Mouse (Mus musculus) forebrain, embryonic 15.5 days (tissue): ENCODE measurements around the gene Prlr. TPM values are rescaled to one million over a fixed set of nuclear protein-coding genes. Genes with fewer than 3 reads are reported as not detected.

Experiments used
- ATAC-seq: fragments of 200-750 bp; cut with Nextera tagmentation; replicated peaks from 2 replicates; pipeline ENCODE4 v1.8.0; 2017; ENCODE audit warnings: mild to moderate bottlenecking, moderate TSS enrichment, moderate library complexity
- H3K27ac ChIP-seq: fragments of 300-500 bp; sonication (generic); replicated peaks from 2 replicates; pipeline ENCODE4 v1.5.1; 2015; ENCODE audit warnings: mild to moderate bottlenecking, inconsistent platforms
- H3K27me3 ChIP-seq: fragments of 300-500 bp; sonication (generic); 2 replicates; pipeline ENCODE4 v1.6.1; 2015; ENCODE audit warnings: inconsistent platforms
- H3K36me3 ChIP-seq: fragments of 300-500 bp; sonication (generic); 2 replicates; pipeline ENCODE4 v1.6.1; 2015; ENCODE audit warnings: mild to moderate bottlenecking, inconsistent platforms
- H3K4me1 ChIP-seq: fragments of 300-500 bp; sonication (generic); 2 replicates; pipeline ENCODE4 v1.6.1; 2015; ENCODE audit warnings: inconsistent platforms
- H3K4me2 ChIP-seq: fragments of 300-500 bp; sonication (generic); replicated peaks from 2 replicates; pipeline ENCODE4 v1.6.1; 2015; ENCODE audit warnings: mild to moderate bottlenecking, inconsistent platforms
- H3K4me3 ChIP-seq: fragments of 300-500 bp; sonication (generic); 2 replicates; pipeline ENCODE4 v1.5.1; 2015; ENCODE audit warnings: mild to moderate bottlenecking, inconsistent platforms
- H3K9ac ChIP-seq: fragments of 300-500 bp; sonication (generic); replicated peaks from 2 replicates; pipeline ENCODE4 v1.6.1; 2015; ENCODE audit warnings: mild to moderate bottlenecking, inconsistent platforms
- H3K9me3 ChIP-seq: fragments of 300-500 bp; sonication (generic); 2 replicates; pipeline ENCODE4 v1.6.1; 2016; ENCODE audit warnings: inconsistent platforms
- WGBS: fragments of 180-500 bp; shearing (Covaris S2); methylation state at CpG from one replicate; pipeline ENCODE4 v1.1.7; 2015; ENCODE audit warnings: mixed read lengths; 5-methylcytosine and 5-hydroxymethylcytosine counted together
- polyA plus RNA-seq: library from polyadenylated mRNA; unstranded; fragments of >200 nt; fragmentation: Nextera tagmentation; extraction: Ambion mirVana; gene quantifications from 2 replicates; pipeline ENCODE4 v1.2.1, GENCODE M21; 2015

Gene Prlr
- polyA plus RNA-seq, 1 experiment from 2014 or later = 0.57 TPM

DNA sequence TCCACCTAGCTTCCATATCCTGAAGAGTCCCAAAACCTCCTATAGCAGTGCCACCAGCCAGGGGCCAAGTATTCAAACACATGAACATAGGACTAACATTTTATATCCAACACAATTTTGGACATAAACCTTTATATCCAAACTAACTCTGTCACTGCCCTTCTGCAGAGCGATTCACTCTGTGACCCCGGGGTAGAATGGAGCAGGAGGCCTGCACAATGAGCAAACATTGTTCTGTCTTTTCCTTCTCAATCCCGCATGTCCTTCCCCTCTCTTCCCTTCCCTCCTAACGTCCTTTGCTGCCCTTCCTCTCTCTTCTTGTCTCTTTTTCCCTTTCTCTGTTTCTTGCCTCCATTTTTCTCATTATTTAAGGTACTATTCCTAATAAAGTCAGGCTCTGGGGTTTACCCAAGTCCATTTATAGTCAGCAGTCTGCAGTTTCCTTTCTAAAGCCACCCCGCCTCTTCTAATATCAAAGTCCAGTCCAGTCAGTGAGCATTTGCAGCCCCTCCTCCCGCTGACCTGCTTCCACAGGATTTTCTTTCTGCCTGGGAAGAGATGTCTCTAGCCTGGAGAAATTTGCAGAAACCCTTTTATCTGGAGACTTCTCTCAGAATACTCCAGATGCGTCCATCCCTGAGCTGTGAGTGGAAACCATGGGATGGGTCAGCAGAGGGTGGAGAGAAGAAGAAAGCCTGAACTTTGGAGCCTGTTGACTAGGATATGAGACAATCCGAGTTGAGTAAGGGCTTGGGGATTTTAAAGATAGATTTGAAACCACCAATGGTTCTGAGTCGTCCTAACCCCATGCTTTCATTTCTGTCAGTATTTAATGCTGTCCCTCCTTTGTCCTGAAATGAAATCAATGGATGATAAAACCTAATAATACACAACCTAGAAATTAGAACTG lies 181.3 kb downstream of the Prlr start, which contains the start of gene Agxt2:
Gene Agxt2, plus strand, starts transcription at position 494 of the 910 bp plus-strand sequence.
- ATAC-seq = no peak
- Histone ChIP-seq H3K4me1 (no peaks in the 10 kb centered on the region), H3K27ac (no peak within 1 kb of the TSS), H3K27me3 (no peaks in the 10 kb centered on the region), H3K36me3 (no peaks in the 10 kb centered on the region), H3K9me3 (no peaks in the 10 kb centered on the region), H3K4me2 (no peak within 1 kb of the TSS), H3K9ac (no peak within 1 kb of the TSS), H3K4me3 (no peak within 1 kb of the TSS)
- WGBS = 80% methylated on average over 9 of the region's 9 CpGs

- WGBS = 90% methylated on average over 2 of the region's 2 CpGs
- no peak overlapping the region for H3K27ac ChIP-seq
- H3K27me3 ChIP-seq = no peaks in the 10 kb centered on the region
- no peaks in the 10 kb centered on the region for H3K4me1 ChIP-seq
- H3K9me3 ChIP-seq = no peaks in the 10 kb centered on the region
- H3K9ac ChIP-seq = no peak overlapping the region
- H3K4me2 ChIP-seq = no peak overlapping the region
- no peak overlapping the region for H3K4me3 ChIP-seq
- no peak for ATAC-seq
- no peaks in the 10 kb centered on the region for H3K36me3 ChIP-seq
These were observed 189.3 kb downstream of the Prlr start for GRCm38 (mm10) chr15:10366331-10366730.

- H3K9ac ChIP-seq = no peak overlapping the region
- no peak overlapping the region for H3K27ac ChIP-seq
- WGBS = 85% methylated on average over 3 of the region's 3 CpGs
- H3K4me3 ChIP-seq = no peak overlapping the region
- no peaks in the 10 kb centered on the region for H3K27me3 ChIP-seq
- no peak for ATAC-seq
- no peaks in the 10 kb centered on the region for H3K9me3 ChIP-seq
- H3K4me1 ChIP-seq = no peaks in the 10 kb centered on the region
- H3K36me3 ChIP-seq = no peaks in the 10 kb centered on the region
- no peak overlapping the region for H3K4me2 ChIP-seq
These were observed 198.4 kb downstream of the Prlr start for GRCm38 (mm10) chr15:10375404-10375803.

GRCm38 (mm10) chr15:10378338-10378959 lies 201.4 kb downstream of the Prlr start:
- no peak overlapping the region for H3K4me3 ChIP-seq
- H3K4me2 ChIP-seq = no peak overlapping the region
- WGBS = 91% methylated on average over 4 of the region's 4 CpGs
- no peaks in the 10 kb centered on the region for H3K27me3 ChIP-seq
- no peaks in the 10 kb centered on the region for H3K4me1 ChIP-seq
- no peaks in the 10 kb centered on the region for H3K9me3 ChIP-seq
- no peak overlapping the region for H3K9ac ChIP-seq
- H3K27ac ChIP-seq = no peak overlapping the region
- no peaks in the 10 kb centered on the region for H3K36me3 ChIP-seq
- ATAC-seq = no peak

DNA sequence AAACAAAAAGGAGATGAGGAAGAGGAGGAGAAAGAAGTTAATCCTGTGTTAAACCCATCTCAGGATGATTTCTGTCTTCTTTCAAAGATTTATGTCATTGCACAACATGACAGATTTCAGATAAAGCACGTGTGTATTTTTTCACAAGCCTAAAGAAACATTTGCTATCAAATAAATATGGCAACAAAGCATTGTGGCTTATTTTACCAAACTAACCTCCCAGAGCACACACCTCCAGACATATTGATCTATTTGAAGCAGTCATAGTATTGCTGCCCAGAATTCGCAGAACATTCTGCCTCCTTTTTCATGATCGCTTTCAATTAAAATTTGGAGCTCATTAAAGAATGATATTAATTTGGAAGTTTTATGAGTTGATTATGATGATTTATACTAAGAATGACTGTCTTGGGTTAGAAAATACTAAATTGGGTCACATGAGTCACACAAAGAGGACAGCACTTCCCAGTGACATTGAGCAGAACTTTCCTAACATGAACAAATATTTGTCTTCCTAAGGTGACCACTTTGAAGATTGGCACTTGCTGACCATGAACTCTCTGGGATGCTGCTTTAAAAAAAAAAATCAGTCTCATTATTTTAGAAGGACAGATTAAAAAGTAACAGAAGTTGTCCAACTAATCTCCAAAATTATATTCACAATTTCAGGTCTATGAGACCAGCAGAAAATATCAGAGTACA lies 202.9 kb downstream of the Prlr start:
- ATAC-seq = no peak
- WGBS = 95% methylated on average over 3 of the region's 3 CpGs

GRCm38 (mm10) chr15:10387263-10387662 lies 210.2 kb downstream of the Prlr start:
- no peaks in the 10 kb centered on the region for H3K9me3 ChIP-seq
- ATAC-seq = no peak
- H3K9ac ChIP-seq = no peak overlapping the region
- H3K4me1 ChIP-seq = no peaks in the 10 kb centered on the region
- H3K4me2 ChIP-seq = no peak overlapping the region
- H3K27me3 ChIP-seq = no peaks in the 10 kb centered on the region
- 83% methylated on average over 2 of the region's 2 CpGs for WGBS
- H3K36me3 ChIP-seq = no peaks in the 10 kb centered on the region
- H3K27ac ChIP-seq = no peak overlapping the region
- H3K4me3 ChIP-seq = no peak overlapping the region

More for the DNA sequence above, 202.9 kb downstream of the Prlr start:
- H3K27me3 ChIP-seq = no peaks in the 10 kb centered on the region
- no peaks in the 10 kb centered on the region for H3K9me3 ChIP-seq
- H3K36me3 ChIP-seq = no peaks in the 10 kb centered on the region
- H3K4me1 ChIP-seq = no peaks in the 10 kb centered on the region
- no peak overlapping the region for H3K4me3 ChIP-seq
- no peak overlapping the region for H3K9ac ChIP-seq
- no peak overlapping the region for H3K4me2 ChIP-seq
- H3K27ac ChIP-seq = no peak overlapping the region

Other genes starting within 250 kb of the Prlr start
- gene Gm21973, start 148.1 kb downstream of the Prlr start, polyA plus RNA-seq = not detected in 2 replicates
- gene Agxt2, start 181.3 kb downstream of the Prlr start, polyA plus RNA-seq = not detected in 2 replicates